Mouse (Mus musculus): ENCODE data around the gene Rnf138rt1. TPM values are rescaled to one million over a fixed set of nuclear protein-coding genes. Genes with fewer than 3 reads are reported as not detected.

Rnf138rt1 gene
- polyA plus RNA-seq (2016; fragmentation: Nextera tagmentation; extraction: Ambion mirVana): 0.12 and 0.22 TPM in 2 replicates

DNA sequence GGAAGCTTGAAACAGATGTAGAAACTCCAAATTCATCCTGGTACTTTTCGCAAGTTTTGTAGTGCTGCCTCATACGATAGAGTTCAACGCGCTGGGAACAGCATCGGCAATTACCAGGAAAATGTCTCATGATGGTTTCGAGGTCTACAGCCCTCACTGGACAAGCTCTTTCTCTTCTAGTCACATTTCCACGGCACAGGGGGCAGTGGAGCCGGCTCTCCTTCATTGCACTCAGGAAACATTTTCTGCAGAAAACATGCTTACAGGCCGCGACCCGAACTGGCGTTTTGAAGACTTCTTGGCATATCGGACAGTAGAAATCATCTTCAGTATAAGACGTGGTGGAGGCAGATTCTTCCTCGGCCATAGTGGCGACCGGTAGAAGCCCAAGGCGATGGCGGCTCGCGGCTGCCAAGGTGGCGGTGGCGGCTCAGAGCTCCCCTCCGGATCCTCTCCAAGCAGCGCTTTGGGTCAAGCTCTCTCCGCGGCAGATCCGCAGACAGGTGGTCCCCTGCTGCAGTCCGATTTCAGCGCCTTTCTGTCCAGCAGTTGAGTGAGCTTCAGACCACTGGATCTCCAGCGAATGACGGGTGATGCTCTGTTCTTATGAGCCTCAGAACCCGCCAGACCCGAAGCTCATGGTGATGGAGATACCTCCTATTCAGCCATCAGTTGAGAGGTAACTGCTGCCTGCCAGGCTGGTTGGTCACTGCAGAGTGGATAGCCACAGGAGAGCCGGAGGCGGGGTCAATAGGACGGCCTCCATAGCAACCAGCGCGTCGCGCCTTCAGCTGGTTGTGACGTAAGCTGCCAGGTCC is at the start of gene Rnf138rt1:
TSS of gene Rnf138rt1 (minus strand) at position 713 of the 818 bp plus-strand sequence.
- H3K36me3 ChIP-seq: no peaks in the 10 kb centered on the region
- H3K9me3 ChIP-seq (replicated peaks): no peaks in the 10 kb centered on the region
- 34% methylated on average over 42 of the region's 42 CpGs for WGBS
- H3K27me3 ChIP-seq (ENCODE audit: low read depth, poor library complexity, severe bottlenecking): peaks cover 99% of the 10 kb centered on the region
- DNase-seq (ENCODE audit: low spot score): peak; percentile 46
- peak within 1 kb of the TSS; percentile 54 for H3K4me3 ChIP-seq
- no peak within 1 kb of the TSS for H3K27ac ChIP-seq (replicated peaks)
- H3K4me1 ChIP-seq: peaks cover 5% of the 10 kb centered on the region; the same call in 1 of the 2 replicates

DNA sequence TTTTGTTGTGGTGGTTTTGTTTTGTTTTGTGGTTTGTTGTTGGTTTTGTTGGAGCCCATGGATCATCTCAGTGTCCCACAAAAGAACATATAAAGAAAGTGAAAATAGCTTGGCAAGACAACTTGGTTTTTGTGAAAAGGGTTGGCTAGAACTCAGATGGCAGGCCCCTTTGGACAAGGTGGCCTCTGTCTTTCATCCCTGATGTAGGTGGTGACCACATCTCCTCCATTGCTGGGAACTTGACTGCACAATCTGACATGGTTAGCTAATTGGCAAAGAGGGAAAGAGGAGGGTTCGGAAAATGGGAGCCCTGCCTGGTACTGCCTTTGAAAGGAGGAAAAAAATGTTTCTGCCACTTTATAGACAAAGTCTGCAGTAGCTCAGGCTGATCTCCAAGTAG is 46.1 kb upstream of the Rnf138rt1 start:
- H3K9me3 ChIP-seq (replicated peaks): no peaks in the 10 kb centered on the region
- 75% methylated on average over 1 of the region's 1 CpGs for WGBS
- no peak overlapping the region for H3K4me3 ChIP-seq
- peaks cover 95% of the 10 kb centered on the region for H3K27me3 ChIP-seq (ENCODE audit: low read depth, poor library complexity, severe bottlenecking)
- no peak for DNase-seq (ENCODE audit: low spot score)
- H3K36me3 ChIP-seq: no peaks in the 10 kb centered on the region
- no peaks in the 10 kb centered on the region for H3K4me1 ChIP-seq
- H3K27ac ChIP-seq (replicated peaks): no peak overlapping the region

DNA sequence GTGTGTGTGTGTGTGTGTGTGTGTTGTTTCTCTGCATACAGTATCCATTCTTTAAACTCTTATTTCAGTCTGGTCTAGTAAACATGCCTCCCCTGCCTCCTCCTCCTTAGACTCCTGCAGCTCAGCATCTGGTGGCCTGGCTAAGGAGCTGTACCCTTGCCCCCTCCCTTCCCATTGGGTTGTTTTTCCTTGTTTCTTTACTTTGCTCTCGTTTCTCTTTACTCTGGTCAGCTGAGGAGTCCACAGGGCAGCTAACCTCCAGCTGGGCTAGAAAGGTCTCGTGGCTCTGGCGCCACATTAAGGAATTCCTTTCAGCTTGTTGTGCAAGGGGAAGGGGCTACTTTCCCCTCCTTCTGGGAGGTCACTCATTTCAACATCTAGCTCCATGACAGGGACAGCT is 5.2 kb upstream of the Rnf138rt1 start:
- no peak overlapping the region for H3K4me3 ChIP-seq
- peak; percentile 12 for DNase-seq (ENCODE audit: low spot score)
- H3K27me3 ChIP-seq (ENCODE audit: low read depth, poor library complexity, severe bottlenecking): peaks cover 95% of the 10 kb centered on the region
- H3K27ac ChIP-seq (replicated peaks): no peak overlapping the region
- H3K4me1 ChIP-seq: peaks cover 12% of the 10 kb centered on the region
- no peaks in the 10 kb centered on the region for H3K9me3 ChIP-seq (replicated peaks)
- no peaks in the 10 kb centered on the region for H3K36me3 ChIP-seq
- WGBS: 25% methylated on average over 3 of the region's 3 CpGs

DNA sequence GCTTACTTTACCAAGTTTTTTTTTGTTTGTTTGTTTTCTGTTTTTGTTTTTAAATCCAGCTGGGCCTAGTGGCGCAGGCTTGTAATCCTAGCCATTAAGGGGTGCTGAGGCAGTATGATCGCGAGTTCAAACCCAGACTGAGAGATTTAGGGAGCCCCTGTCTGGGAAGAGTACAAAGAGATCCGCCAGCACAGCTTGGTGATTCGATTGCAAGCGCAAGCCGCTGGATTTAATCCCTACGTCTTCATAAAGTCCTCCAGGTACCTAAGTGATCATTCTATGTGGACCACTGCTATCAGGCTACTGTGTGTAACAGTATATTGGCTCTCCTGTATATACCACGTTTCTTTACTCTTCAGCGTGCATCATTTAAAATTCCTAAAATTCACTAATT is 303 bp upstream of the Rnf138rt1 start:
- no peaks in the 10 kb centered on the region for H3K36me3 ChIP-seq
- H3K4me3 ChIP-seq: peak overlapping the region; percentile 54
- H3K27ac ChIP-seq (replicated peaks): no peak overlapping the region
- H3K27me3 ChIP-seq (ENCODE audit: low read depth, poor library complexity, severe bottlenecking): peaks cover 99% of the 10 kb centered on the region
- WGBS: 30% methylated on average over 10 of the region's 10 CpGs
- no peak for DNase-seq (ENCODE audit: low spot score)
- no peaks in the 10 kb centered on the region for H3K9me3 ChIP-seq (replicated peaks)
- peaks cover 11% of the 10 kb centered on the region for H3K4me1 ChIP-seq

DNA sequence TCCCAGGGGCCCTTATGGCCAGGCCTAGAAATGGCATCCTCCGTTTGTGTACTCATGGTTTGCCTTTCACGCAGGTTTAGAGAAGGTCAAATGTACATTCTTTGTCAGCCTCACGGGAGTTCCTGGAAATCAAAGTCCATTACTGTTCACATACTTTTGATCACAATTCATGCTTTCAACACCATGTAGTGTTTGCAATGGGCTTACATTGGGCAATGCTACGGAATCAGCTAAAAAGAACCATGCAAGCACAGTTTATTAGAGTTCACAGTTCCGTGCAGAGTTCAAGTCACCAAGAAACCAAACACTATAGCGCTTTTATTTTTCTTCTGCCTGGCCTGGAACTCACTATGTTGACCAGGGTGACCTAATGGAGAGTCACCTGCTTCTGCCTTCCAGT is 15.1 kb downstream of the Rnf138rt1 start:
- Histone ChIP-seq H3K27ac (replicated peaks) (no peak overlapping the region), H3K27me3 (ENCODE audit: low read depth, poor library complexity, severe bottlenecking) (peaks cover 99% of the 10 kb centered on the region), H3K36me3 (no peaks in the 10 kb centered on the region), H3K9me3 (replicated peaks) (no peaks in the 10 kb centered on the region), H3K4me3 (no peak overlapping the region), H3K4me1 (no peaks in the 10 kb centered on the region)
- DNase-seq (ENCODE audit: low spot score): no peak
- WGBS: 83% methylated on average over 6 of the region's 6 CpGs

DNA sequence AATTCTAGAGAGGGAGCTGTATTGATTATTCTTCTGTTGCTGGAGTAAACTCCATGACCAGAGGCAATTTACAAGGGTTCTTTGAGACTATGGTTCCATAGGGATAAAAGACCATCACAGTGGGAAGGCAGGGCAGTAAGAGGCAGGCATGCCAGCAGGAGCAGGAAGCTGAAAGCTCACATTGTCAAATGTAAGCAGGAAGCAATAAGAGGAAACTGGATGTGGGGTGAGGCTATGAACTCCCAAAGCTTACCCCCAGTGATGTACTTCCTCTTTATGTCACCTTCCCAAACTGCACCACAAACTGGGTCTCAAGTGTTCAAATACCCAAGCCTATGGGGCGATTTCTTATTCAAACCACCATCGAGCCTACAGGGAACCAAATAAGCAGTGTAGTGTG is 17.2 kb downstream of the Rnf138rt1 start:
- Histone ChIP-seq H3K36me3 (no peaks in the 10 kb centered on the region), H3K9me3 (replicated peaks) (no peaks in the 10 kb centered on the region), H3K4me3 (no peak overlapping the region), H3K4me1 (no peaks in the 10 kb centered on the region), H3K27me3 (ENCODE audit: low read depth, poor library complexity, severe bottlenecking) (peaks cover 98% of the 10 kb centered on the region), H3K27ac (replicated peaks) (no peak overlapping the region)
- WGBS: 86% methylated on average over 2 of the region's 2 CpGs
- DNase-seq (ENCODE audit: low spot score): no peak

DNA sequence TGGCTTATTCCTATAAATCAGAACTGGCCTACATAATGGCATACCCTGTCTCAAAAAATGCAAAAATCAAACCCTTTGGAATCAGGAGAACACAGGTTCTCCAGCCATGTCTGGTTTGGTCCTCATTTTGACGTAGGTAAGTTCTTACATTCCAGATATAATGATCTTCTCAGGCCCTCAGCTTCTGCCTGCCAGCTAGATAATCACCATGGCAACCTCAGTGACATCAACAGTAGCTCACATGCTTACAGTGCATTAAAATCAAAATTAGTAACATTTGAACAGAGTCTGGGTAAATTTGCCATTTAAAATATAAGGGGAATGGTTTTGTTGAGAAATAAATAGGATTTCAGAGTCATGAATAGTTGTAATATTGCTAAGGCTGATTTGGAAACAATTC is 22.2 kb downstream of the Rnf138rt1 start:
- no peak for DNase-seq (ENCODE audit: low spot score)
- 68% methylated on average over 1 of the region's 1 CpGs for WGBS
- Histone ChIP-seq H3K4me3 (no peak overlapping the region), H3K4me1 (no peaks in the 10 kb centered on the region), H3K9me3 (replicated peaks) (no peaks in the 10 kb centered on the region), H3K27me3 (ENCODE audit: low read depth, poor library complexity, severe bottlenecking) (peaks cover 91% of the 10 kb centered on the region), H3K27ac (replicated peaks) (no peak overlapping the region), H3K36me3 (no peaks in the 10 kb centered on the region)

DNA sequence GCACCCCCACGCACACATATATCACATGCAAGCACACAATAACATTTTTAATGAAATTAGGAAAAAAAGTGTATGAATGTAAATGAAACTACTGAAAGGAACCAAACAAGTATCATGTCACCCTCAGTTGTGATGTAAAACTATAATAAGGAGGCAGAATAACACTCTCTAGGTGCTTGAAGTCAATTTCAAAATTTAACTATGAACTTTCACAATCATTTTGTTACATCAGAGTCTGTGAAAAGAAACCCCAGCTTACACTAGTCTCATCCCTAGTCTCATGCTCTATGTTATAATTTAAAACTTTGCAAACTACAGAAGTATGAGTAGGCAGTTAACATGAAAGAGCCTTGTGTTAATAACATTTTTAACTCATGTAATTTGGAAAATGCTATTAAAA is 27.0 kb downstream of the Rnf138rt1 start:
- H3K4me1 ChIP-seq: no peaks in the 10 kb centered on the region
- H3K36me3 ChIP-seq: no peaks in the 10 kb centered on the region
- H3K9me3 ChIP-seq (replicated peaks): no peaks in the 10 kb centered on the region
- 92% methylated on average over 1 of the region's 1 CpGs for WGBS
- DNase-seq (ENCODE audit: low spot score): no peak
- no peak overlapping the region for H3K27ac ChIP-seq (replicated peaks)
- peaks cover 84% of the 10 kb centered on the region for H3K27me3 ChIP-seq (ENCODE audit: low read depth, poor library complexity, severe bottlenecking)
- no peak overlapping the region for H3K4me3 ChIP-seq

DNA sequence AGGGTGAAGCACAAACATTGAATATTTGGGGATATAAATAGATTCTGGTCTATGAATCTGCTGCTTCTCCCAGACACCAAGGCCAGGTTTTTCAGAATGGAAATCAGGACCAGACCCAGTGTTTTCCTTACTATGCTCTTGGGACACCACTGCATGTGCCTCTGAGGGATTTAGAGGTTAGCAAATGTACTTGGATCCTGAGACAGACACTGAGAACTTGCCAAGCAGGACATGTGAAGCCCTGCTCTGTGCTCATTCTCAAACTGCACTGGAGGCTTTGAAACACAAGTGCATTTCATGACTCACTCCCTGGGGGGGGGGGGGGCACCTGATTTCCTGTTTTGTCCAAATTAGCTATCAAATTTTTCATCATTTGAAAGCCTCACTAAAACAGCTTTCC is 37.5 kb downstream of the Rnf138rt1 start:
- Histone ChIP-seq H3K4me3 (no peak overlapping the region), H3K27ac (replicated peaks) (0 out of 2 replicates have a peak overlapping the region, but pooled peaks have one; percentile 38), H3K36me3 (no peaks in the 10 kb centered on the region), H3K9me3 (replicated peaks) (no peaks in the 10 kb centered on the region), H3K27me3 (ENCODE audit: low read depth, poor library complexity, severe bottlenecking) (peaks cover 71% of the 10 kb centered on the region), H3K4me1 (peaks cover 22% of the 10 kb centered on the region)
- no peak for DNase-seq (ENCODE audit: low spot score)

DNA sequence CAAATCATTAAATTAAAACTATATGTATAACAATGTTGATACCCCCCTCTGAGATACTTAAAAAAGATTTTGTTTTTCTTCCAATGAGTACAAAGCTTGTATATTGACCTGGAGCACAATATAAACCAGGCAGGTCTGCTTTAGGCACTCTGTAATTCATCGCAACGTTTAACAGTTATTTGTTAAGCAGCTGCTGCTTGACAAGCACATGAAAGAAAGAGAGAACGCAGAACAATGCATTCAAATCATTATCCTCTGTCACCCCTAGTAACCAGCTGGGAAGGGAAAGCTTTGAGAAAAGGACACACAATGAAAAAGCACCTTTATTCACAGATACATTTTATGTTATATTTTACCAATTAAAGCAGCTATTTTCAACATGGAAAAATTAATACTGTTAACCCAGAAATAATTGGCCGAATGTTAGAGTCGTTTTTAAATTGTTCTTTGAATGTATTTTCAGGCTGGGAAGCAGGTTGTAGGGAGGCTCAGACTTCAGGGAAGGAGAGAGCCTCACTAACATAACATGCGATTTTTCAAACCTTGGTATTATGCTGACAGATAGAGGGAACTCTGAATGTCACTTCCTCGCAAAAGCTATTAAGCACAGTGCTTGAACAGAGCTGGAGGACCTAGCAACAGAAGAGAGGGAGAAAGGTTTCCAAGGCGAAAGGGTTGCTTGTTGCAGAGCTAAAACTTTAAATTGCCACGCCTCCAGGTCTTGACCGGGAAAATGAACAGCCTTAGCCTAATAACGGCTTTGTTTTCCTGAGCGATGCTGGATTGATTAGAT is 38.1 kb downstream of the Rnf138rt1 start:
- peak; percentile 11 for DNase-seq (ENCODE audit: low spot score)
- no peak overlapping the region for H3K4me3 ChIP-seq
- no peaks in the 10 kb centered on the region for H3K9me3 ChIP-seq (replicated peaks)
- peaks cover 22% of the 10 kb centered on the region for H3K4me1 ChIP-seq
- H3K27ac ChIP-seq (replicated peaks): peak overlapping the region; percentile 38; the same call in 1 of the 2 replicates
- 39% methylated on average over 12 of the region's 12 CpGs for whole genome bisulfite sequencing
- peaks cover 72% of the 10 kb centered on the region for H3K27me3 ChIP-seq (ENCODE audit: low read depth, poor library complexity, severe bottlenecking)
- no peaks in the 10 kb centered on the region for H3K36me3 ChIP-seq

DNA sequence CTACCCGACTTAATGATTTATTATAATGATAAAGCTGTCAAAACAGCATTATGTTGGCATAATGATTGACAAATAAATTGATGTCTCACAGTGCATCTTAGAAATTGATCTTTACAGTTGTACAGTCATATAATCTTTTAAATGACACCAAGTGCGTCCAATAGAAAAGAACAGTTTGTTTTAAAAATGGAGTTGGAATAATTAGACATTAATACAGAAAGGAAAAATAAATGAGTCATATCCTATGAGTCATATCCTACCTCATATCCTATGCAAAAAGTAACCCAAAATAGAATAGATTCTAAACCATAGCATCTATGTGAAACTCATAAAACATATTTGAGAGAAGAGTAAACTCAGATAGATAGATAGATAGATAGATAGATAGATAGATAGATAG is 40.5 kb downstream of the Rnf138rt1 start:
- DNase-seq (ENCODE audit: low spot score): no peak
- Histone ChIP-seq H3K27me3 (ENCODE audit: low read depth, poor library complexity, severe bottlenecking) (peaks cover 77% of the 10 kb centered on the region), H3K36me3 (no peaks in the 10 kb centered on the region), H3K27ac (replicated peaks) (no peak overlapping the region), H3K9me3 (replicated peaks) (no peaks in the 10 kb centered on the region), H3K4me1 (peaks cover 22% of the 10 kb centered on the region), H3K4me3 (no peak overlapping the region)
- 80% methylated on average over 2 of the region's 2 CpGs for WGBS

Measured in midbrain, embryonic 10.5 days (tissue).